Mouse (Mus musculus): ENCODE measurements around the gene Cacna1f. TPM values are rescaled to one million over a fixed set of nuclear protein-coding genes. Genes with fewer than 3 reads are reported as not detected.

Cacna1f gene
- polyA plus RNA-seq, 1 experiment, result 0.12 TPM

DNA sequence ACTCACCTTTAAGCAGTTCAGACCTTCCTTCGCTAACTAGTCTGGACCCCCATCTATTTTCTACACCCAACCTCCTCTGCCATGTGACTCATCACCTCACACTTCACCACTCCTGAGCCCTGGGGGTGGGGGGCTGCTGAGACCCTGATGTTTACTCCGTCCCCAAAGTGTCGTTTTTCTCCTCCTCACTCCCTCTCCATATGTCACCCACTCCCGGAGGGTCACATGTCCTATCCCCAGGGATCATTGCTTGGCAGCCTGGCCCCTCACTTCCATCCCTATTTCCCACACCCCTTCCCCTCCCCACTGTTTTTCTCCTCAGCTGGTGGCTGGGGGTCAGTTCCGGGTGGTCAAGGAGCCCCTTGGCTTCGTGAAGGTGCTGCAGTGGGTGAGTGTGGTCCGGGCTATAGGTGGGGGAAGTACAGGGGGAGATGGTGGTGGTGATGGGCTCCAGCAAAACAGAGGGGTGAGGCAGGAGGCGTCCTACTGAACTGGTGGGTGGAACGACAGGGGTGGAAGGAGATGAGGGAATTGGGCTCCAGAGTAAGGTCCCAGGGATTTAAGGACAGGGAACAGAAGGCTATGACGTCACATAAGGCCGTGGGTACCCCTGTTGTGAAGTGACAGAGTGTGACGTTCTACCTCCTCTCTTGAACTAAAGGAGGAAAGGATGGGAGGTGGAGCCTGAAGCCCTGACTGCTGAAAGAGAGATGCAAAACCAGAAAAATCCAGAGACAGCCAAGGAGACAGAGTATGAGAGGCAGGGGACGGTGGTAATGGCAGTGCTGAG lies 32.8 kb downstream of the Cacna1f start:
- DNase-seq, result no peak
- 21% methylated on average over 13 of the region's 13 CpGs for WGBS
- Histone ChIP-seq H3K36me3 (ENCODE audit: control insufficient read depth, insufficient read depth, low read length) (no peaks in the 10 kb centered on the region), H3K4me1 (replicated peaks; ENCODE audit: control insufficient read depth, insufficient read depth, low read length) (0 out of 2 replicates have a peak, but pooled peaks cover 5% of the 10 kb centered on the region), H3K4me3 (ENCODE audit: control insufficient read depth, insufficient read depth, low read length) (no peak overlapping the region), H3K27me3 (ENCODE audit: control insufficient read depth, insufficient read depth, low read length) (no peaks in the 10 kb centered on the region; the same call in 1 of the 2 replicates), H3K27ac (ENCODE audit: control insufficient read depth, insufficient read depth, low read length) (no peak overlapping the region)
- TF ChIP-seq CTCF (IDR thresholded peaks at IDR 0.05; ENCODE audit: borderline replicate concordance, control insufficient read depth, extremely low read depth, insufficient read depth, low read length, poor library complexity), result no peak
- TF ChIP-seq POLR2A (IDR thresholded peaks at IDR 0.05; ENCODE audit: control insufficient read depth, extremely low read depth, insufficient read depth, low read length, poor library complexity), result no peak

DNA sequence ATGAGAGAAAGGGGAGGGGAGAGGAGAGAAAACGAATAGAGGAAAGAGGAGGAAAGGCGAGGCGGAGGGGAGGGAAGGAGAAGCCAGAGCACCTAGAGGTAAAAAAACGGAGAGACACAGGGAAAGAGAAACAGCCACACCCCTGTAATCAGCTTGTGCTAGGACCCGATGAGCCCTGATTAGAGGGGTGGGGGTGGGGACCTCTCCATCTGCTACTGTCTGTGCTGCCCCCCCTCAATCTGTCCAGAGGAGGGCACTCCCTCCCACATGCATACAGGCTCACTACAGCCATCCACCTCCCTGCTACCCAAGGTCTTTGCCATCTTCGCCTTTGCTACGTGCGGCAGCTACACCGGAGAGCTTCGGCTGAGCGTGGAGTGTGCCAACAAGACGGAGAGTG lies 33.9 kb downstream of the Cacna1f start:
- Histone ChIP-seq H3K4me3 (ENCODE audit: control insufficient read depth, insufficient read depth, low read length) (no peak overlapping the region), H3K27ac (ENCODE audit: control insufficient read depth, insufficient read depth, low read length) (no peak overlapping the region), H3K36me3 (ENCODE audit: control insufficient read depth, insufficient read depth, low read length) (no peaks in the 10 kb centered on the region), H3K27me3 (ENCODE audit: control insufficient read depth, insufficient read depth, low read length) (no peaks in the 10 kb centered on the region; the same call in 1 of the 2 replicates), H3K4me1 (replicated peaks; ENCODE audit: control insufficient read depth, insufficient read depth, low read length) (0 out of 2 replicates have a peak, but pooled peaks cover 5% of the 10 kb centered on the region)
- TF ChIP-seq CTCF (IDR thresholded peaks at IDR 0.05; ENCODE audit: borderline replicate concordance, control insufficient read depth, extremely low read depth, insufficient read depth, low read length, poor library complexity) (no peak), POLR2A (IDR thresholded peaks at IDR 0.05; ENCODE audit: control insufficient read depth, extremely low read depth, insufficient read depth, low read length, poor library complexity) (no peak)
- DNase-seq, result no peak
- WGBS, result 31% methylated on average over 12 of the region's 12 CpGs

DNA sequence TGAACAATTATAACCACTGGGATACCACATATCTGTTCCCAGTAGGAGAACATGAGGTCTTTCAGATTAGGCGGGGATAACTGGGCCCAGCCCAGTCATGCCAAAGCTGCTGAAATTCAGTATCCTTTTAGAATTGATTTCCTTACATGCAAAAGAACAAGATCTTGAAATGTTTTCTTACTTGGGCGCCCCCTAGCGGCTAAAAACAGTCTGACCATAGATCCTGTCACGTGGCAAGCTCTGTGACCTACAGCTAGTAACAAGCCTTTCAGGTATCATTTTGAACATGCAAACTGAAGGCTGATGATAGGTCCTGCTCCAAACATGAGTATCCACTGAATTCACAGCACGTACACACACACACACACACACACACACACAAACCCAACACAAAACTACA lies 38.5 kb downstream of the Cacna1f start:
- Histone ChIP-seq H3K4me1 (replicated peaks; ENCODE audit: control insufficient read depth, insufficient read depth, low read length) (peaks cover 14% of the 10 kb centered on the region; the same call in 1 of the 2 replicates), H3K36me3 (ENCODE audit: control insufficient read depth, insufficient read depth, low read length) (no peaks in the 10 kb centered on the region), H3K27ac (ENCODE audit: control insufficient read depth, insufficient read depth, low read length) (no peak overlapping the region), H3K27me3 (ENCODE audit: control insufficient read depth, insufficient read depth, low read length) (no peaks in the 10 kb centered on the region), H3K4me3 (ENCODE audit: control insufficient read depth, insufficient read depth, low read length) (no peak overlapping the region)
- 9% methylated on average over 5 of the region's 5 CpGs for WGBS
- DNase-seq, result peak; percentile 76
- no peak for TF ChIP-seq POLR2A (IDR thresholded peaks at IDR 0.05; ENCODE audit: control insufficient read depth, extremely low read depth, insufficient read depth, low read length, poor library complexity)
- no peak for TF ChIP-seq CTCF (IDR thresholded peaks at IDR 0.05; ENCODE audit: borderline replicate concordance, control insufficient read depth, extremely low read depth, insufficient read depth, low read length, poor library complexity)

DNA sequence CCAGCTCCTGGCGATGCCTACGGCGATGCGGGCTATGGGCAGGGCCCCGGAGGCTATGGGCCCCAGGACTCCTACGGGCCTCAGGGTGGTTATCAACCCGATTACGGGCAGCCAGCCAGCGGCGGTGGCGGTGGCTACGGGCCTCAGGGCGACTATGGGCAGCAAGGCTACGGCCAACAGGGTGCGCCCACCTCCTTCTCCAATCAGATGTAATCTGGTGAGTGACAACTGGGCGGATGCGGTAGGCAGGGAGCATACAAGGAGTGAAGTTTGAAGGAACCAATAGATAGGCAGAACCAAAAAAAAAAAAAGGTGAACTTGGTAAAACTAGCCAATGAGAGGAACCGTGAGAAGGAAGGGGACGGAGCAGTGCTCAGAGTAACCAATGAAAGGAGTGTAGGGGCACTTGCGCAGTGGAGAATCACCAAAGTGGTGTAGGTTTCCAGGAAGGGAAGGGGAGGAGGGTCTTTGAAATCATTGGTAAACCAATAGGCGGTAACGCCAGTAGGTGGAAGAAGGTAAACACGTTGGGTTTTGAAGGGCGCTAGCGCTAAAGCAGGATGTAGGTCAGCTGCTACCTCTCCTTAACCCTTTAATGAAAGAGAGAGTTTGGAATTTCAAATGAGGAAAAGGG lies 41.9 kb downstream of the Cacna1f start:
- Histone ChIP-seq H3K4me1 (replicated peaks; ENCODE audit: control insufficient read depth, insufficient read depth, low read length) (peaks cover 23% of the 10 kb centered on the region), H3K27ac (ENCODE audit: control insufficient read depth, insufficient read depth, low read length) (peak overlapping the region; percentile 95), H3K27me3 (ENCODE audit: control insufficient read depth, insufficient read depth, low read length) (no peaks in the 10 kb centered on the region), H3K36me3 (ENCODE audit: control insufficient read depth, insufficient read depth, low read length) (no peaks in the 10 kb centered on the region), H3K4me3 (ENCODE audit: control insufficient read depth, insufficient read depth, low read length) (peak overlapping the region; percentile 89)
- TF ChIP-seq POLR2A (IDR thresholded peaks at IDR 0.05; ENCODE audit: control insufficient read depth, extremely low read depth, insufficient read depth, low read length, poor library complexity), result peak; percentile 48
- no peak for TF ChIP-seq CTCF (IDR thresholded peaks at IDR 0.05; ENCODE audit: borderline replicate concordance, control insufficient read depth, extremely low read depth, insufficient read depth, low read length, poor library complexity)
- 1% methylated on average over 25 of the region's 25 CpGs for WGBS
- peak; percentile 78 for DNase-seq

DNA sequence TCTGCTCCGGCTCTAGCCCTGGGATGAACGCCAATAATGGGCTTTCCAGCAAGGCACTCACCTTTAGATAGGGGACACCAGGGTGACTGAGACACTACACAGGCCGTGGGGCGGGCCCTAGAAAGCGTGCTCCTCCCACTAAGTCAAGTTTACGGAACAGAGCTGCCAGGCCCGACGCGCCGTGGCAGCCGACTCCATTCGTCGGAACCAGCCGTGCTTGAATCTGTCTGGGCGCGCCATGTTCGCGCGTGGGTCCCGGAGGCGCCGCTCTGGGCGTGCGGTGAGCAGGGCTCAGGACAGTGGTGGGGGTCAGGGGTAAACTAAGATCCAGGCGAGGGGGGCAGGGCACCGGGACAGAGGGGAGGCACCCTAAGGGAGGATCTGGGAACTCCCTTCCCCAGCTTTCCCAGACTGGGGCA lies 50.3 kb downstream of the Cacna1f start, which contains the start of gene Prickle3:
Prickle3 (plus strand) TSS at position 40 of the 419 bp plus-strand sequence.
- Histone ChIP-seq H3K36me3 (ENCODE audit: control insufficient read depth, insufficient read depth, low read length) (no peaks in the 10 kb centered on the region), H3K4me3 (ENCODE audit: control insufficient read depth, insufficient read depth, low read length) (peak within 1 kb of the TSS; percentile 80), H3K27me3 (ENCODE audit: control insufficient read depth, insufficient read depth, low read length) (no peaks in the 10 kb centered on the region), H3K4me1 (replicated peaks; ENCODE audit: control insufficient read depth, insufficient read depth, low read length) (peaks cover 20% of the 10 kb centered on the region), H3K27ac (ENCODE audit: control insufficient read depth, insufficient read depth, low read length) (no peak within 1 kb of the TSS)
- DNase-seq, result peak; percentile 38
- WGBS, result 2% methylated on average over 25 of the region's 26 CpGs
- no peak for TF ChIP-seq CTCF (IDR thresholded peaks at IDR 0.05; ENCODE audit: borderline replicate concordance, control insufficient read depth, extremely low read depth, insufficient read depth, low read length, poor library complexity)
- TF ChIP-seq POLR2A (IDR thresholded peaks at IDR 0.05; ENCODE audit: control insufficient read depth, extremely low read depth, insufficient read depth, low read length, poor library complexity), result 0 out of 2 replicates have a peak, but pooled peaks have one; percentile 17

DNA sequence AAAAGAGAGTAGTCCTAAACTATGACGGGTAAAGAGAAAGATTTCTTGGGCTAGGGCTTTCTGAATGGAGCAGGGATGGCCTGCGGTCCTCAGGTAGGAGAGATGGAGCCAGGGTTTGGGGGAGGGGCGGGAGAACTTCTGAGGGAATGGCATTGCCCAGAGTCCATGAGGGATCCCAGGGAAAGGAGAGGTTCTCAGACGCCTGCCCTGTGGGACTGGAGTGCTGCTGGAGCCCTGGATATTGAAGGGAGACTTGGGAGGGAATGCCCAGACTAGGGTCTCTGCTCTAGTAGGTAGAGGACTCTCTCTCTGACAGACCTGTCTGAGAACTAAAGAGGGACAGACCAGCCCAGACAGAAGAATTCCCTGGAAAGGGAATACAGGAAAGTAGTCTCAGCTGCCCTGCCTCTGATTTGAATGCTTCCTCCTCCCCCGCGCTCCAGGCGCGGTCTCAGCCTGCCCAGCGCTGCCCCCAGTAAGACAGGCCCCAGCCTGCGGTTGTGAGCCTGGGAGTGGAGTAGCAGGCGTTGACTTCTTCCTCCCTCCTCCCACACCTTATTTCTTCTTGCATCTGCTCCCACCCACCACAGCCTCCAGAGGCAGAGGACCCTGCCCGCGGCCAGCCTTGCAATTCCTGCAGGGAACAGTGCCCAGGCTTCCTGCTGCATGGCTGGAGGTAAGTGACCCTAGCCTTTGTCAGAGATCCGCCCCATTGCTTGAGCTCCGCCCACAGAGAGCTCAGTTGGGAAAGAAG lies 51.3 kb downstream of the Cacna1f start:
- DNase-seq, result no peak
- Histone ChIP-seq H3K4me1 (replicated peaks; ENCODE audit: control insufficient read depth, insufficient read depth, low read length) (peaks cover 16% of the 10 kb centered on the region), H3K36me3 (ENCODE audit: control insufficient read depth, insufficient read depth, low read length) (no peaks in the 10 kb centered on the region), H3K27ac (ENCODE audit: control insufficient read depth, insufficient read depth, low read length) (no peak overlapping the region), H3K27me3 (ENCODE audit: control insufficient read depth, insufficient read depth, low read length) (no peaks in the 10 kb centered on the region), H3K4me3 (ENCODE audit: control insufficient read depth, insufficient read depth, low read length) (peak overlapping the region; percentile 16)
- TF ChIP-seq POLR2A (IDR thresholded peaks at IDR 0.05; ENCODE audit: control insufficient read depth, extremely low read depth, insufficient read depth, low read length, poor library complexity), result no peak
- no peak for TF ChIP-seq CTCF (IDR thresholded peaks at IDR 0.05; ENCODE audit: borderline replicate concordance, control insufficient read depth, extremely low read depth, insufficient read depth, low read length, poor library complexity)
- 35% methylated on average over 12 of the region's 15 CpGs for WGBS

Data from thymus, adult 2 months (tissue).